Mouse (Mus musculus): Measurements from ENCODE around the gene Slc13a1.

Slc13a1 gene

DNA sequence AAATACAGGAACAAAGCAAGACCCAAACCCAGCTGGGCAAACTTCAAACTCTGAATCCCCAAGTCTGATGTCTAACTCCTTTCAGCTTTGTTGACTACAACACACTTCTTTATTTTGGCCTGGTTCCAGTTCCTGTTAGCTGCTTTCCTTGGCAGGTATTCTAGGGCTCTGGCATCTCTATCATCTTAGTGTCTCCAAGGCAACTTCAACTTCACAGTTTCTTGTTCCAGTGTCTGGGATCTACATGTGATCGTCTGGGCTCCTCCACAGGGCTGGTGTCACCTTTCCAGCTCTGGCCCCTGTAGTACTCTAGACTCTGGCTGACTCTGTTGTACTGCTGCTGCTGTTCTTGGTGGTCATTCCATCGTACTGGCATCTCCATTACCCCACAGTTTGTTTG is 91.8 kb downstream of the Slc13a1 start:
- DNase-seq (ENCODE audit: low spot score in 2 of 2), result no peak

- DNase-seq (ENCODE audit: low spot score in 2 of 2), result no peak
These were observed 95.1 kb downstream of the Slc13a1 start for GRCm38 (mm10) chr6:24072804-24073203.

GRCm38 (mm10) chr6:24059754-24060153 is 108.1 kb downstream of the Slc13a1 start:
- no peak for DNase-seq (ENCODE audit: low spot score in 2 of 2)

GRCm38 (mm10) chr6:24055086-24055485 is 112.8 kb downstream of the Slc13a1 start:
- DNase-seq (ENCODE audit: low spot score in 2 of 2), result no peak

- DNase-seq (ENCODE audit: low spot score in 2 of 2), result no peak
These were observed 113.7 kb downstream of the Slc13a1 start for GRCm38 (mm10) chr6:24054086-24054710.

GRCm38 (mm10) chr6:24047014-24047770 is 120.7 kb downstream of the Slc13a1 start:
- no peak for DNase-seq (ENCODE audit: low spot score in 2 of 2)

GRCm38 (mm10) chr6:24043496-24043895 is 124.4 kb downstream of the Slc13a1 start:
- no peak for DNase-seq (ENCODE audit: low spot score in 2 of 2)

All from right cerebral cortex, postnatal 36 days (tissue).